Mouse (Mus musculus) embryonic facial prominence, embryonic 13.5 days (tissue): ENCODE data around the gene Slc36a3. TPM values are rescaled to one million over a fixed set of nuclear protein-coding genes. Genes with fewer than 3 reads are reported as not detected.
"Not testable (repeated sequence)": the region's sequence is repeated elsewhere in the genome, so short reads cannot be mapped to it uniquely, and the experiment has no call there.

Experiments
- ATAC-seq: fragments of 200-750 bp; cut with Nextera tagmentation; 2 replicates; pipeline ENCODE4 v1.8.0; 2017; ENCODE audit warnings: low read depth; ENCODE audit not compliant: insufficient number of reproducible peaks, insufficient read depth, low FRiP score, low TSS enrichment
- H3K27ac ChIP-seq: fragments of 300-500 bp; sonication (generic); 2 replicates; pipeline ENCODE4 v1.5.1; 2015; ENCODE audit warnings: moderate library complexity, mild to moderate bottlenecking, inconsistent platforms
- H3K27me3 ChIP-seq: fragments of 300-500 bp; sonication (generic); 2 replicates; pipeline ENCODE4 v1.6.1; 2015; ENCODE audit warnings: mild to moderate bottlenecking, inconsistent platforms
- H3K36me3 ChIP-seq: fragments of 300-500 bp; sonication (generic); 2 replicates; pipeline ENCODE4 v1.6.1; 2015; ENCODE audit warnings: mild to moderate bottlenecking, inconsistent platforms
- H3K4me1 ChIP-seq: fragments of 300-500 bp; sonication (generic); 2 replicates; pipeline ENCODE4 v1.6.1; 2015; ENCODE audit warnings: inconsistent platforms
- H3K4me2 ChIP-seq: fragments of 300-500 bp; sonication (generic); 2 replicates; pipeline ENCODE4 v1.6.1; 2015; ENCODE audit warnings: moderate library complexity, mild to moderate bottlenecking, inconsistent platforms
- H3K4me3 ChIP-seq: fragments of 300-500 bp; sonication (generic); 2 replicates; pipeline ENCODE4 v1.5.1; 2015; ENCODE audit warnings: mild to moderate bottlenecking, inconsistent platforms
- H3K9ac ChIP-seq: fragments of 300-500 bp; sonication (generic); 2 replicates; pipeline ENCODE4 v1.6.1; 2015; ENCODE audit warnings: mild to moderate bottlenecking, inconsistent platforms
- H3K9me3 ChIP-seq: fragments of 300-500 bp; sonication (generic); 2 replicates; pipeline ENCODE4 v1.6.1; 2016; ENCODE audit warnings: inconsistent platforms
- WGBS: fragments of 180-500 bp; shearing (Covaris S2); methylation state at CpG from one replicate; pipeline ENCODE4 v1.1.7; 2015; ENCODE audit warnings: mixed read lengths; 5-methylcytosine and 5-hydroxymethylcytosine counted together
- polyA plus RNA-seq: library from polyadenylated mRNA; unstranded; fragments of >200 nt; fragmentation: Nextera tagmentation; extraction: Ambion mirVana; gene quantifications from 2 replicates; pipeline ENCODE4 v1.2.1, GENCODE M21; 2015

Gene Slc36a3
- polyA plus RNA-seq, 1 experiment from 2014 or later = not detected

DNA sequence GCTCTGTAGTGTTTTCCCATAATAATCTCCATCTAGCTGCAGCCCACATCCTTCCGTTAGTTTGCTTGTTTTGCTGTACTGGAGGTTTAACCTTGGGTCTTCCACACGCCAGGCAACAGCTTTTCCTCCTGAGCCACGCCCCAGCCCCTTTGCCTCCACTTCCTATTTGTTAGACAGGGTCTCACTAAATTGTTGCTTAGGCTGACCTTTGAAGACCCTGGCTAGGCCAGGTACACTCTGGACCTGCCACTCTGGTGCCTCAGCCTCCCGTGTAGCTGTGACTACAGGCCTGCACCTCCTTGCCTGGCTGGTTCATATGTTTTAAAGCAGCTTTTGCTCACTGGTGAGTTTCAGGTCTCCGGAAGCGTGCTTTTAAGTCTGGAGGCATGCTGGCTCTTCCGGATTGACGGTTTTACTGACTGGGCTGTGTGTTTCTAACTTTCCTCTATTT is 30.7 kb downstream of the Slc36a3 start:
- ATAC-seq = no peak
- no peak overlapping the region for H3K9ac ChIP-seq
- no peak overlapping the region for H3K4me3 ChIP-seq
- no peaks in the 10 kb centered on the region for H3K4me1 ChIP-seq
- no peak overlapping the region for H3K4me2 ChIP-seq
- H3K27ac ChIP-seq = no peak overlapping the region
- no peaks in the 10 kb centered on the region for H3K36me3 ChIP-seq
- no peaks in the 10 kb centered on the region for H3K9me3 ChIP-seq
- no peaks in the 10 kb centered on the region for H3K27me3 ChIP-seq
- WGBS = 75% methylated on average over 8 of the region's 8 CpGs

- no peaks in the 10 kb centered on the region for H3K9me3 ChIP-seq
- H3K4me3 ChIP-seq = no peak overlapping the region
- H3K4me2 ChIP-seq = no peak overlapping the region
- H3K9ac ChIP-seq = no peak overlapping the region
- no peak for ATAC-seq
- no peaks in the 10 kb centered on the region for H3K36me3 ChIP-seq
- no peak overlapping the region for H3K27ac ChIP-seq
- H3K4me1 ChIP-seq = no peaks in the 10 kb centered on the region
- no peaks in the 10 kb centered on the region for H3K27me3 ChIP-seq
These were observed 31.2 kb downstream of the Slc36a3 start for GRCm38 (mm10) chr11:55120279-55120678.

DNA sequence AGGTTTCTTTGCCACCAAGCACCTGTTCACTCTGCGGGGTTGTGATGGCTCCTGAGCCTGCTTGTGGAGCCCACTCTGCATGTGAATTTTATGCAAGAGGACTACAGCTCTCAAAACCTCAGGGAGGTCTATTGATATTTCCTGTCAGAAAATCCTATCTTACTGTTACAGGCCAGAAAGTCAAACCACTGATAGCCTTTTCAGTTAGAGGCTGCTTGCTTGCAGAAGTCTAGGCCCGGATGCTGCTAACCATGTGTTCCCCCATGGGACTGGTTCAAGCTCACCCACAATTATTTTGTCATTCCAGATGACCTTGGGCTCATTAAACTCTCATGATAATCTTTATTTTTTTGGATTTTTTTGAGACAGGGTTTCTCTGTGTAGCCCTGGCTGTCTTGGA is 34.5 kb downstream of the Slc36a3 start:
- 85% methylated on average over 2 of the region's 2 CpGs for WGBS
- Histone ChIP-seq H3K36me3 (no peaks in the 10 kb centered on the region), H3K9me3 (no peaks in the 10 kb centered on the region), H3K4me1 (no peaks in the 10 kb centered on the region), H3K9ac (no peak overlapping the region), H3K4me3 (no peak overlapping the region), H3K27me3 (no peaks in the 10 kb centered on the region), H3K4me2 (no peak overlapping the region), H3K27ac (no peak overlapping the region)
- ATAC-seq = no peak

GRCm38 (mm10) chr11:55116004-55116403 is 35.5 kb downstream of the Slc36a3 start:
- no peak for ATAC-seq
- Histone ChIP-seq H3K4me1 (no peaks in the 10 kb centered on the region), H3K9me3 (no peaks in the 10 kb centered on the region), H3K27ac (no peak overlapping the region), H3K36me3 (no peaks in the 10 kb centered on the region), H3K4me3 (no peak overlapping the region), H3K27me3 (no peaks in the 10 kb centered on the region), H3K4me2 (no peak overlapping the region), H3K9ac (no peak overlapping the region)
- 89% methylated on average over 3 of the region's 3 CpGs for WGBS

- Histone ChIP-seq H3K9ac (no peak overlapping the region), H3K4me1 (no peaks in the 10 kb centered on the region), H3K27me3 (no peaks in the 10 kb centered on the region), H3K4me3 (no peak overlapping the region), H3K9me3 (no peaks in the 10 kb centered on the region), H3K36me3 (no peaks in the 10 kb centered on the region), H3K27ac (no peak overlapping the region), H3K4me2 (no peak overlapping the region)
- 70% methylated on average over 2 of the region's 2 CpGs for WGBS
- ATAC-seq = no peak
These were observed 37.2 kb downstream of the Slc36a3 start for GRCm38 (mm10) chr11:55114291-55114690.

DNA sequence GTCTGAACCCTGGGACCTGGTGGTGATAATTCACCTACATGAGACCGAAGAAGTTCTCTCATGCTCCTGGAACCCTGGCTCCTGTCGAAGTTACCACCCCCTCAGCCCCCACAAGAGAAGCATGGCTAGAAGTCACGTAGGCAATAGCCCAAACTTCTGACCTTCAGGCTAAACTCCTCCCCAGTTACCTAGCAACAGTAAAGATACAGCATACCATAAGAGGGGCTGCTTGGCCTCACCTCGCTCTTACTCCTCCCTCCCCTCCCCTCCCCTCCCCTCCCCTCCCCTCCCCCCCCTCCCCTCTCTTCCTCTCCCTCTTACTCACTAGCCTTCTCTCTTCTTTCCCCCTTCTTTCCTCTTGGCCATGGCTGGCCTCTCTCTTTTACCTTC is 37.7 kb downstream of the Slc36a3 start:
- ATAC-seq, H3K9me3 ChIP-seq, H3K36me3 ChIP-seq, H3K27ac ChIP-seq, H3K27me3 ChIP-seq, H3K4me3 ChIP-seq, H3K4me2 ChIP-seq, H3K4me1 ChIP-seq, H3K9ac ChIP-seq: not testable (repeated sequence)
- WGBS = 36% methylated on average over 4 of the region's 4 CpGs

GRCm38 (mm10) chr11:55113209-55113860 is 38.2 kb downstream of the Slc36a3 start:
- no peak for ATAC-seq
- H3K9me3 ChIP-seq = no peaks in the 10 kb centered on the region
- H3K4me1 ChIP-seq = no peaks in the 10 kb centered on the region
- 57% methylated on average over 7 of the region's 7 CpGs for WGBS
- H3K4me3 ChIP-seq = no peak overlapping the region
- no peaks in the 10 kb centered on the region for H3K27me3 ChIP-seq
- no peaks in the 10 kb centered on the region for H3K36me3 ChIP-seq
- H3K4me2 ChIP-seq = no peak overlapping the region
- no peak overlapping the region for H3K9ac ChIP-seq
- H3K27ac ChIP-seq = no peak overlapping the region

DNA sequence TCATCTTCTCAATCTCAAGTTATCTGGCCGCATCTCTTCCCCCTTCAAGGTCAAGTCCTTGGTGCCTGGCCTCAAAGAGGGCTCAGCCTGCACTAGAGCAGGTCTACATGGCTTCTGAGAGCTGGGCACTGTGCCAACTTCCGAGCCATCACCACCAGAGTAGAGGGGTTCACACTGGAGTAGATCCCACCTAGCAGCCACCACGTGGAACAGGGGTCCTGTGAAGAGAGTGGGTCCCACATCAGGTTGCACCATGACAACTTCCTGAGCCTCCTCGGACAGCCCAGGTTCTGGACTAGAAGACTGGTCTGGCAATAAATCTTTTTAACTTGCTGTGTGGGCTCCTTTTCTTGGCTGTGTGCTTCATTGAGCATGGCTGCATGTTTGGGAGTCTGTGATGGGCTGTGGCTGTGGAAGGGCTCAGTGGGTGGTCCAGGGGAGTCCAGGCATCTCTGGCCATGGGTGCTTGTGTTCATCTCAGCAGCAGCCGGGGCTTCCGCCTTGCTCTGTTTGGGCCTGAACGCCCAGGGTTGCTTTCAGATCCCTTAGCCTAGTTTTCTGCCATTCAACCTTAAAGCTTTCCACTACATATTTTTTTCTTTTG is 40.8 kb downstream of the Slc36a3 start:
- no peak overlapping the region for H3K27ac ChIP-seq
- no peak for ATAC-seq

GRCm38 (mm10) chr11:55109521-55110300 is 41.8 kb downstream of the Slc36a3 start:
- no peaks in the 10 kb centered on the region for H3K4me1 ChIP-seq
- H3K36me3 ChIP-seq = peaks cover 3% of the 10 kb centered on the region
- H3K4me3 ChIP-seq = no peak overlapping the region
- ATAC-seq = no peak
- no peak overlapping the region for H3K4me2 ChIP-seq
- H3K27me3 ChIP-seq = no peaks in the 10 kb centered on the region
- 83% methylated on average over 7 of the region's 7 CpGs for WGBS
- H3K27ac ChIP-seq = no peak overlapping the region
- H3K9me3 ChIP-seq = no peaks in the 10 kb centered on the region
- no peak overlapping the region for H3K9ac ChIP-seq

More for the DNA sequence above, 40.8 kb downstream of the Slc36a3 start:
- no peak overlapping the region for H3K9ac ChIP-seq
- no peaks in the 10 kb centered on the region for H3K4me1 ChIP-seq
- no peaks in the 10 kb centered on the region for H3K9me3 ChIP-seq
- no peaks in the 10 kb centered on the region for H3K27me3 ChIP-seq
- no peak overlapping the region for H3K4me3 ChIP-seq
- peaks cover 3% of the 10 kb centered on the region for H3K36me3 ChIP-seq
- H3K4me2 ChIP-seq = no peak overlapping the region
- WGBS = 81% methylated on average over 7 of the region's 7 CpGs

- Histone ChIP-seq H3K27me3 (no peaks in the 10 kb centered on the region), H3K27ac (no peak overlapping the region), H3K9ac (no peak overlapping the region), H3K4me1 (no peaks in the 10 kb centered on the region), H3K4me3 (no peak overlapping the region), H3K4me2 (no peak overlapping the region), H3K9me3 (no peaks in the 10 kb centered on the region), H3K36me3 (peaks cover 3% of the 10 kb centered on the region)
- ATAC-seq = no peak
- 89% methylated on average over 1 of the region's 1 CpGs for WGBS
These were observed 44.9 kb downstream of the Slc36a3 start for GRCm38 (mm10) chr11:55106636-55107035.

GRCm38 (mm10) chr11:55105389-55105788 is 46.1 kb downstream of the Slc36a3 start:
- no peaks in the 10 kb centered on the region for H3K4me1 ChIP-seq
- no peak for ATAC-seq
- H3K4me2 ChIP-seq = no peak overlapping the region
- H3K27ac ChIP-seq = no peak overlapping the region
- H3K9ac ChIP-seq = no peak overlapping the region
- no peaks in the 10 kb centered on the region for H3K9me3 ChIP-seq
- H3K27me3 ChIP-seq = no peaks in the 10 kb centered on the region
- H3K4me3 ChIP-seq = no peak overlapping the region
- WGBS = 75% methylated on average over 4 of the region's 4 CpGs
- H3K36me3 ChIP-seq = peaks cover 3% of the 10 kb centered on the region

DNA sequence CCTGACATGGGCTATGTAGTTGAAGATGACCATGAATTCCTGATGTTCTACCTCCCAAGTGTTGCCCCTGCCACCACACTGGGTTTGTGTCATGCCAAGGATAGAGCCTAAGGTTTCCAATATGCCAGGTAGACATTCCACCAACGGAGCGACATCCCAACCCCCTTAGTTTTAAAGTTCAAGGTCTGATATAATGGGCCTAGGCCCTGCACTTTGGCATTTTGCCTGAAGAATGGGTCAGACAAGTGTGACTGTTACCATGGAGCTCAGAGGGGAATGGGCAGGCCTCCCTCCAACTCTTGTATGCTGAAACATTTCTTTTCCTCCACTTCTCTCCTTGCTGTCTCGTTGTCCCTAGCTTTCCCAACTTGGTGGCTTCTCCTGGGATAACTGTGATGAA is 48.3 kb downstream of the Slc36a3 start:
- Histone ChIP-seq H3K9ac (no peak overlapping the region), H3K4me1 (peaks cover 6% of the 10 kb centered on the region; the same call in 1 of the 2 replicates), H3K27me3 (no peaks in the 10 kb centered on the region), H3K36me3 (peaks cover 3% of the 10 kb centered on the region), H3K4me2 (no peak overlapping the region), H3K9me3 (no peaks in the 10 kb centered on the region), H3K27ac (no peak overlapping the region), H3K4me3 (no peak overlapping the region)
- no peak for ATAC-seq
- WGBS = 83% methylated on average over 3 of the region's 3 CpGs
